Mouse (Mus musculus) stomach, embryonic 15.5 days (tissue): ENCODE results near the gene Slc12a5. TPM values are rescaled to one million over a fixed set of nuclear protein-coding genes. Genes with fewer than 3 reads are reported as not detected.

ENCODE experiments used
- ATAC-seq: fragments of 200-750 bp; cut with Nextera tagmentation; 2 replicates; pipeline ENCODE4 v1.8.0; 2017; ENCODE audit warnings: low read depth, moderate number of reproducible peaks, moderate TSS enrichment; ENCODE audit not compliant: insufficient read depth, low FRiP score
- H3K27ac ChIP-seq: fragments of 300-500 bp; sonication (generic); 2 replicates; pipeline ENCODE4 v1.5.1; 2015; ENCODE audit warnings: mild to moderate bottlenecking, inconsistent platforms
- H3K27me3 ChIP-seq: fragments of 300-500 bp; sonication (generic); replicated peaks from 2 replicates; pipeline ENCODE4 v1.6.1; 2015; ENCODE audit warnings: inconsistent platforms
- H3K36me3 ChIP-seq: fragments of 300-500 bp; sonication (generic); 2 replicates; pipeline ENCODE4 v1.6.1; 2015; ENCODE audit warnings: inconsistent platforms
- H3K4me1 ChIP-seq: fragments of 300-500 bp; sonication (generic); 2 replicates; pipeline ENCODE4 v1.6.1; 2015; ENCODE audit warnings: inconsistent platforms
- H3K4me2 ChIP-seq: fragments of 300-500 bp; sonication (generic); 2 replicates; pipeline ENCODE4 v1.6.1; 2015; ENCODE audit warnings: mild to moderate bottlenecking, inconsistent platforms
- H3K4me3 ChIP-seq: fragments of 300-500 bp; sonication (generic); replicated peaks from 2 replicates; pipeline ENCODE4 v1.5.1; 2015; ENCODE audit warnings: inconsistent platforms
- H3K9ac ChIP-seq: fragments of 300-500 bp; sonication (generic); 2 replicates; pipeline ENCODE4 v1.6.1; 2015; ENCODE audit warnings: inconsistent platforms
- H3K9me3 ChIP-seq: fragments of 300-500 bp; sonication (generic); 2 replicates; pipeline ENCODE4 v1.6.1; 2016; ENCODE audit warnings: inconsistent platforms
- WGBS: fragments of 180-500 bp; shearing (Covaris S2); methylation state at CpG from one replicate; pipeline ENCODE4 v1.1.7; 2015; 5-methylcytosine and 5-hydroxymethylcytosine counted together
- polyA plus RNA-seq: library from polyadenylated mRNA; unstranded; fragments of >200 nt; fragmentation: Nextera tagmentation; extraction: Ambion mirVana; gene quantifications from 2 replicates; pipeline ENCODE4 v1.2.1, GENCODE M21; 2015

Gene Slc12a5
- polyA plus RNA-seq, 1 experiment from 2014 or later: 1.4 TPM

DNA sequence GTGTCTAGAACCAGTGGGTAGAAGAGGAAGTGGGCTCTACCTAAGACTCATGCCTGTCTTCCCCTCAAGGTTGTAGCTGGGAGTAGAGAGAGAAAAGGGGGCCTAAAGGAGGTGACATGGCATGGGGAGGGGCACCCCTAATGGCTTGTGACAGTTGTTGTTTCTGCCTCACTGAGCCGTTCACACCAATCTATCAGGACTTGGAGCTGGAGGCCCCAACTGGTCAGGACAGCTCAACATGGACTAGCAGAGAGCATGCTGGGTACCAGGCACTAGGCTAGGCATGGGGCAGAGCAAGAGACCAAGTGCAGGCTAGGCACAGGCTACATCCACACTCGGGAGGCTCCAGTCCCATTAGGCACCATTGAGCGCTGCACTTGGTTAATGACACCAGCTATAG is 30.5 kb downstream of the Slc12a5 start:
- Histone ChIP-seq H3K27ac (no peak overlapping the region), H3K4me1 (no peaks in the 10 kb centered on the region), H3K4me3 (no peak overlapping the region), H3K9me3 (no peaks in the 10 kb centered on the region), H3K4me2 (no peak overlapping the region), H3K36me3 (no peaks in the 10 kb centered on the region), H3K27me3 (peaks cover 5% of the 10 kb centered on the region; the same call in 1 of the 2 replicates), H3K9ac (no peak overlapping the region)
- ATAC-seq: no peak
- 79% methylated on average over 3 of the region's 3 CpGs for WGBS

DNA sequence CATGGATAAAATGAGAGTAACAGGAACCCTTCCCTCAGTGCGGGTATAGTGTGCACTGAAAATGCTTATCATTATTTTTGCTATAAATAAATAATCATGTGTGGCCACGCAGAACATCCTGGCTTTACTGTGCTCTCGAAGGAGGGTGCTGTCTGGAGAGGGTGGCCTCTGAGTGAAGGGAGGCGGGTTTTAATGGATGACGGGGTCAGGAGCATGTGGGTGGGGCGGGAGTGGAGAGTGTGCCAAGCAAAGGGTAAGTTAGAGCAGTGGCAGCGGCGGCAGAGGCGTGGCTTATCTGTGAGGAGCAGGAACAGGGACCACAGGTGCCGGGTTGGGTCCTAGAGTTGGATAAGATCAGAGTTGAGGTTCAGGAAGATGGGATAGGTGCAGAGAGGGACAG is 31.2 kb downstream of the Slc12a5 start:
- Histone ChIP-seq H3K36me3 (no peaks in the 10 kb centered on the region), H3K4me2 (no peak overlapping the region), H3K4me3 (no peak overlapping the region), H3K9me3 (no peaks in the 10 kb centered on the region), H3K9ac (no peak overlapping the region), H3K4me1 (no peaks in the 10 kb centered on the region), H3K27ac (no peak overlapping the region), H3K27me3 (peaks cover 8% of the 10 kb centered on the region)
- no peak for ATAC-seq
- WGBS: 30% methylated on average over 10 of the region's 10 CpGs

GRCm38 (mm10) chr2:164994156-164994555 is 33.6 kb downstream of the Slc12a5 start:
- no peak overlapping the region for H3K4me2 ChIP-seq
- WGBS: 90% methylated on average over 11 of the region's 11 CpGs
- no peak for ATAC-seq
- no peaks in the 10 kb centered on the region for H3K9me3 ChIP-seq
- no peak overlapping the region for H3K4me3 ChIP-seq
- H3K36me3 ChIP-seq: no peaks in the 10 kb centered on the region
- H3K4me1 ChIP-seq: peaks cover 21% of the 10 kb centered on the region
- H3K27me3 ChIP-seq: peaks cover 30% of the 10 kb centered on the region
- H3K27ac ChIP-seq: no peak overlapping the region
- no peak overlapping the region for H3K9ac ChIP-seq

- 53% methylated on average over 21 of the region's 21 CpGs for WGBS
- Histone ChIP-seq H3K9ac (no peak overlapping the region), H3K4me2 (no peak overlapping the region), H3K36me3 (no peaks in the 10 kb centered on the region; the same call in 1 of the 2 replicates), H3K9me3 (no peaks in the 10 kb centered on the region), H3K27me3 (peaks cover 30% of the 10 kb centered on the region), H3K4me1 (peaks cover 21% of the 10 kb centered on the region), H3K27ac (no peak overlapping the region), H3K4me3 (no peak overlapping the region)
- ATAC-seq: no peak
These were observed 34.2 kb downstream of the Slc12a5 start for GRCm38 (mm10) chr2:164994659-164995428.

DNA sequence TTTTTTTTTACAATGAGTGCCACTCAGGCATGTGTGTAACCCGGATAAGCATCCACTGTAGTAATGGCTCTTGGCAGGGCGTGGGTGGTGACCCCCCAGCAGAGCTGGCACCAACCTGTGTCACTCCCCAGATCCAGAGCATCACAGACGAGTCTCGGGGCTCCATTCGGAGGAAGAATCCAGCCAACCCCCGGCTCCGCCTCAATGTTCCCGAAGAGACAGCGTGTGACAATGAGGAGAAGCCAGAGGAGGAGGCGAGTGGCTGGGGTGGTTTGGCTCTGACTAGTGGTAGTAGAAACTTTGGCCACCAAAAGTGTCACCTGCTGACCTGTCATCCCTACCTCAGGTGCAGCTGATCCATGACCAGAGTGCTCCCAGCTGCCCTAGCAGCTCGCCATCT is 35.4 kb downstream of the Slc12a5 start:
- Histone ChIP-seq H3K9me3 (no peaks in the 10 kb centered on the region), H3K9ac (no peak overlapping the region), H3K4me3 (no peak overlapping the region), H3K27ac (no peak overlapping the region), H3K27me3 (peaks cover 30% of the 10 kb centered on the region), H3K4me2 (no peak overlapping the region), H3K36me3 (peaks cover 5% of the 10 kb centered on the region), H3K4me1 (peaks cover 21% of the 10 kb centered on the region)
- ATAC-seq: no peak
- 68% methylated on average over 11 of the region's 11 CpGs for WGBS

- H3K9me3 ChIP-seq: no peaks in the 10 kb centered on the region
- H3K27ac ChIP-seq: no peak overlapping the region
- peaks cover 30% of the 10 kb centered on the region for H3K27me3 ChIP-seq
- peaks cover 16% of the 10 kb centered on the region for H3K36me3 ChIP-seq
- peak overlapping the region; percentile 33 for H3K4me3 ChIP-seq
- no peak overlapping the region for H3K9ac ChIP-seq
- peak overlapping the region; percentile 71 for H3K4me2 ChIP-seq
- 9% methylated on average over 49 of the region's 49 CpGs for WGBS
- peaks cover 21% of the 10 kb centered on the region for H3K4me1 ChIP-seq
- ATAC-seq: no peak
These were observed 36.5 kb downstream of the Slc12a5 start for GRCm38 (mm10) chr2:164996848-164997720.

- Histone ChIP-seq H3K4me2 (peak overlapping the region; percentile 71), H3K9me3 (no peaks in the 10 kb centered on the region), H3K36me3 (peaks cover 23% of the 10 kb centered on the region), H3K4me3 (peak overlapping the region; percentile 33), H3K27ac (no peak overlapping the region), H3K27me3 (peaks cover 30% of the 10 kb centered on the region), H3K4me1 (peaks cover 21% of the 10 kb centered on the region), H3K9ac (no peak overlapping the region)
- no peak for ATAC-seq
- 1% methylated on average over 52 of the region's 52 CpGs for WGBS
These were observed 37.3 kb downstream of the Slc12a5 start for GRCm38 (mm10) chr2:164997721-164998428.

DNA sequence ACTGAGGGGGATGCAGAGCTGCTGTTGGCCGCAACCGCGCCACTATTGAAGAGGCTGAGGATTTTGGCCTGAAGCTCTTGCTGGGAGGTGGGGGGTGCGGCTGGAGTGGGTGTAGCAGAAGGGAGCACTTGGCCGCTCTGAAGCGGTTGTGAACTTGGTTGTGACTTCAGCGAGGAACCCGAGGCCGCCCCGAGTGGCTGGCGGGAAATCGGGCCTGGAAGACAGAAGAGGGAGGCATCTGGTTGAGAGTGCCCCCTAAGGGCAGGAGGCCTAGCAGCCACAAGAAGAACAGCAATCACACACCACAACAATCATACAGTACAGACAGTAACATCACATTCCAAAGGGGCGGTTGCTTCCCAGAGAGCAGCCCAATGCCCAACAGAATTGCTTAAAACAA is 41.4 kb downstream of the Slc12a5 start:
- Histone ChIP-seq H3K27me3 (peaks cover 21% of the 10 kb centered on the region), H3K4me3 (no peak overlapping the region), H3K9me3 (no peaks in the 10 kb centered on the region), H3K36me3 (peaks cover 56% of the 10 kb centered on the region), H3K27ac (no peak overlapping the region), H3K9ac (no peak overlapping the region), H3K4me2 (no peak overlapping the region), H3K4me1 (peaks cover 20% of the 10 kb centered on the region)
- WGBS: 91% methylated on average over 13 of the region's 13 CpGs
- ATAC-seq: no peak

- H3K36me3 ChIP-seq: peaks cover 68% of the 10 kb centered on the region
- H3K9ac ChIP-seq: no peak overlapping the region
- H3K4me3 ChIP-seq: no peak overlapping the region
- peaks cover 10% of the 10 kb centered on the region for H3K27me3 ChIP-seq
- H3K4me2 ChIP-seq: no peak overlapping the region
- WGBS: 86% methylated on average over 3 of the region's 3 CpGs
- H3K27ac ChIP-seq: no peak overlapping the region
- ATAC-seq: no peak
- H3K4me1 ChIP-seq: peaks cover 8% of the 10 kb centered on the region
- H3K9me3 ChIP-seq: no peaks in the 10 kb centered on the region
These were observed 42.5 kb downstream of the Slc12a5 start for GRCm38 (mm10) chr2:165003108-165003507.

DNA sequence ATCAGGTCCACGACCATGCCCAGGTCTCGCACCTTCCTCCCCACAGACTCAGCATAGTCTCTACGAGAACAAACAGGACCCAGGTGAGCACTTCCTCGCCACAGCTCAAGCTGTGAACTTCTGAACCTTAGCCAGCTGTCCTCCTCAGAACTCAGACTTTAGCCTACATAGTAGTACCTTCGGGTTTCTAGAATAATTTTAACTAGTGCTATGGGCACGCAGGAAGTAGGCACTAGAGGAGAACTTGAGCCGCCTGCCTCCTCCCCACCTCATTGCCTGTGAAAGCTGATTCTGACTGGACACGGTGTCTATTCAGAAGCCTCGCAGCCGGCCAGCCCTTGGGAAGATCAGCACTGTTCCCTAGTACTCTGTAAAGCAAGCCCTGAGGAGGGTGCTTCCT is 43.6 kb downstream of the Slc12a5 start:
- Histone ChIP-seq H3K36me3 (peaks cover 77% of the 10 kb centered on the region), H3K27ac (no peak overlapping the region), H3K4me2 (no peak overlapping the region), H3K9me3 (no peaks in the 10 kb centered on the region), H3K27me3 (no peaks in the 10 kb centered on the region), H3K4me1 (no peaks in the 10 kb centered on the region), H3K4me3 (no peak overlapping the region), H3K9ac (no peak overlapping the region)
- no peak for ATAC-seq
- WGBS: 88% methylated on average over 10 of the region's 10 CpGs

DNA sequence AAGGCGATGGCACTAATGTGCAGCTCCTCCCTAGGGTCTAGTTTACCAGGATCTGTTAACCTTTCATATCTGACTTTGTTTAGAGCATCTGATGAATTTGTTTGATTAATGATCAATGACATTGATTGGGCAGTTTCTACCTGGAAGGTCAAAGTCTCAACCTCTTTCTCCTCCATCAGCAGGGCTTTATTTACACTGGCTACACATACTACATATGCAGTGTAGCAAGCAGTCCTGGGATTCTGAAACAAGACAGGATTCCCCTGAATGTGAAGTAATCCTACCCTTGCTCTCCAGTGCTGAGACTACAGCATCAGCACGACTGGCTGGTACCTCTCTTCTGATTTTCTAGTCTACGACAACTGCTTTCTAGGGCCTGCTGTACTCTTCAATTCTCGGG is 46.2 kb downstream of the Slc12a5 start:
- Histone ChIP-seq H3K9me3 (no peaks in the 10 kb centered on the region), H3K4me1 (no peaks in the 10 kb centered on the region), H3K36me3 (peaks cover 88% of the 10 kb centered on the region), H3K9ac (no peak overlapping the region), H3K27me3 (no peaks in the 10 kb centered on the region), H3K27ac (no peak overlapping the region), H3K4me3 (no peak overlapping the region), H3K4me2 (no peak overlapping the region)
- ATAC-seq: no peak
- WGBS: 89% methylated on average over 4 of the region's 4 CpGs

GRCm38 (mm10) chr2:165007986-165008385 is 47.4 kb downstream of the Slc12a5 start:
- Histone ChIP-seq H3K27ac (no peak overlapping the region), H3K36me3 (peaks cover 82% of the 10 kb centered on the region), H3K27me3 (no peaks in the 10 kb centered on the region), H3K4me3 (no peak overlapping the region), H3K4me2 (no peak overlapping the region), H3K9me3 (no peaks in the 10 kb centered on the region), H3K4me1 (no peaks in the 10 kb centered on the region), H3K9ac (no peak overlapping the region)
- whole genome bisulfite sequencing: 92% methylated on average over 1 of the region's 1 CpGs
- ATAC-seq: no peak
